Mouse (Mus musculus): ENCODE data around the gene Fam208b.

DNA sequence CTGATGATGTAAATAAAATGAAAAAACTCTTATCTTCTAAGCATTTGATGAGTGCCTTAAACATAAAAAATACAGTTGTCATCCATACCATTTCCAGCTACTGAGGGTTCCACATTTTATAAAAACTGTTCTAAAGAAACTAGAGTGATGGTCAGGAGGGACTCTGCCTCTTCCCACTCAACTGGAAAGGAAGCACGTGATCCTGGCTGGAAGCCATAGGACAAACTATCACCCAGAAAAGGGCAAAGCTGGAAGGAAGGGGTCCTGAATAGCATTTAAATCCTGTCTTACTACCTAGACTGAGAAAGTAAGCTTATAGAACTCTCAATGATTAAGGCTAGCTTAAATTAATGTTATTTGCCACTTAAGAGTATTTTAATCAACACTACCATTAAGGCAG is 16.6 kb downstream of the Fam208b start:
- TF ChIP-seq POLR2A (IDR thresholded peaks at IDR 0.05; ENCODE audit: low read depth, low read length) (no peak), CTCF (IDR thresholded peaks at IDR 0.05; ENCODE audit: extremely low read depth, insufficient read length, insufficient replicate concordance, low read depth, low read length) (no peak)
